Mouse (Mus musculus): Measurements from ENCODE around the gene Tcp11l1.

- TF ChIP-seq TCF12 (IDR thresholded peaks at IDR 0.05; ENCODE audit: insufficient read depth, poor library complexity, severe bottlenecking) = no peak
- no peak for TF ChIP-seq POLR2A (IDR thresholded peaks at IDR 0.05; ENCODE audit: insufficient read length, low read depth)
- no peak for TF ChIP-seq MAX (IDR thresholded peaks at IDR 0.05; ENCODE audit: low read depth)
- TF ChIP-seq MYOD1 (IDR thresholded peaks at IDR 0.05; ENCODE audit: control insufficient read depth in 1 of 3, insufficient read length in 2 of 3, low read depth in 2 of 3) = no peak
- no peak for TF ChIP-seq CEBPB (IDR thresholded peaks at IDR 0.05; ENCODE audit: insufficient read depth, poor library complexity, severe bottlenecking)
- TF ChIP-seq SRF (IDR thresholded peaks at IDR 0.05; ENCODE audit: control insufficient read depth, insufficient read length, low read depth) = no peak
- TF ChIP-seq POLR2AphosphoS2 (IDR thresholded peaks at IDR 0.05; ENCODE audit: insufficient read length, low read depth) = no peak
- no peak for TF ChIP-seq USF1 (IDR thresholded peaks at IDR 0.05; ENCODE audit: low read depth)
These were observed 29.2 kb upstream of the Tcp11l1 start for GRCm38 (mm10) chr2:104741015-104741758.

Measured in myocyte (in vitro differentiated cells).